Mouse (Mus musculus) embryo, embryonic 11.5 days (tissue): ENCODE measurements around the gene Gm37419.

Experiments
- DNase-seq: peaks from one replicate; pipeline ENCODE4 v3.0.0-alpha.2; 2012; ENCODE audit warnings: low read depth, low spot score

Gm37419 gene

GRCm38 (mm10) chr16:23979446-23979845 is 8.8 kb upstream of the Gm37419 start:
- DNase-seq, result no peak

DNA sequence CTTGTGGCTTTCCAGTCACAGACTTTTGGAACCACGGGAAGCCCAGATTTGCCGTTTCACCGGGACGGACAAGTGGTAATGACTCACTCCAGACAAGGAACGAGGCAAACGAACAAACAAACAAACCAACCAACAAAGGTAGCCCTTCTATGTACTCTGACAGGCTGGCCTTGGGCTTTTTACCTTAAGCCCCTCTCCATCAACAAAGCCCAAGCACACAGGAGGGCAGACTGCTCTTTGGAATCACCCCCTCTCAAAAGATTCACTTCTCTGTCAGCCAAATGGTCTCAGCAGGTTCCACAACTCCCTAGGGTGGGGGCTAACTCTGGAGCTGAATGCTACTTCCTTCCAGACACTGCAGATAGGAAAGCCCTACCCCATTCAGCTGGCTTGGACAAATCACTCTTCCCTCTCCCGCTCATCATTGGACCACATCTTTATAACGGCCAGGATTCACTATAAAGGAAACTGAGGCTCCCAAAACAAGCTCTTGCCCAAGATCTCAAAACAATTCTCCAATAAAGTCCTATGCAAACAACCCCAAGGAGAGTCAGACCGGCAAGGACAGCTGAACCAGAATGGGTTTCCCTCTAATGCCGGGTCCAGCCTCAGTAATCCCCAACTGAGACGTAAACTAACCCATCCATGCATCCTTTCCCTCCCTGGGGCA is 7.9 kb upstream of the Gm37419 start:
- no peak for DNase-seq

- no peak for DNase-seq
Measured at GRCm38 (mm10) chr16:23980991-23981720, 7.1 kb upstream of the Gm37419 start.

GRCm38 (mm10) chr16:23981925-23982851 is 6.1 kb upstream of the Gm37419 start:
- peak; percentile 78 for DNase-seq

DNA sequence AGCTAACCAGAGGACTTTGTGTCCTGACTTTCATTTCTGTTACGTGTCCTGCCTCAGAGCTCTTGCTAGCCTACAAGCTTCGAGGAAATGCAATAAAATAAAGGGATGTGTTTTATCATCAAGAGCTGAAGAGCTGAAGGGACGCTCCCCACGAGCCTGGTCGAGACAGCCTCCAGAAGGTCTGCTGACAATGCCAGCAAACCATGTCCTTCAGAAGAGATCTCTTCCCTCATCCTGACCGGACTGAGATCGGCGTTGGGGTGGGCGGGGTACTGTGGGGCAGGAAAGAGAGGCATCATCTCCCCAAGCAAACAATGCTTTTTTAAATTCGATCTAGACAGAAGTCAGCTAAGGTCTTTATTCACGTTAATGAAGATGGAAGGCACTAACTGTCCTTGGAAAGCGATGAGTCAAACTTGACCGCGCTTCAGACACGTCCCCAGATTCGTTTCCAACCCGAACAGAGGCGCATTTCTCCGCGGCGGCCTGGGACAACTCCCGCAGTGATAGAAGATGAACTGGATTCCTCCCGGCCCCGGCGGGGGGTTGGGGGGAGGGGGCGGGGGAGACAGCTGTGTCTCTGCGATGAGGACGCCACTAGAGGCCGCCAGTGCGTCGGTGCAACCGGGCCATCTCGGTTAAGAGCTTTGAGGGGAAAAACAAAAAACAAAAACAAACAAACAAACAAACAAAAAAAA is 5.2 kb upstream of the Gm37419 start:
- no peak for DNase-seq

- DNase-seq, result peak; percentile 82
Measured at GRCm38 (mm10) chr16:23984183-23984582, 4.1 kb upstream of the Gm37419 start.

- no peak for DNase-seq
Measured at GRCm38 (mm10) chr16:23984760-23985466, 3.4 kb upstream of the Gm37419 start.

GRCm38 (mm10) chr16:23985467-23985861 is 2.8 kb upstream of the Gm37419 start:
- DNase-seq, result no peak

DNA sequence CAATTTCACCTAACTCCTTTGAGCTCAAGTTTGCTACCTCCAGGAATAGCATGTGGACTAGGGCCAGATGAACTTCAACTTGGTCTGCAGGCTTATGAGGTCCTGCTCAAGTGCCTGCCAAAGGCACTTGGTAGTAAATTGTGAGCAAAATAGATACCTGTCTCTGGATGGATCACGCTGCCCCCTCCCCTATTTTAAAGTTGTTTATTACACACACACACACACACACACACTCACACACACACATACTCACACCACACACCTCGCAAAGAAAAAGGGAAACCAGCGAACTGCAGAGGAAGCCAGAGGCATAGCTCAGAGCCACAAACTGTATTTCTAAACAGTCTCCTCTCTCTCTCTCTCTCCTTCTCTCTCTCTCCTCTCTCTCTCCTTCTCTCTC is 2.1 kb upstream of the Gm37419 start:
- DNase-seq, result no peak

- DNase-seq, result no peak
Measured at GRCm38 (mm10) chr16:23986871-23987270, 1.4 kb upstream of the Gm37419 start.

- no peak for DNase-seq
Measured at GRCm38 (mm10) chr16:23987341-23988156, 733 bp upstream of the Gm37419 start.

DNA sequence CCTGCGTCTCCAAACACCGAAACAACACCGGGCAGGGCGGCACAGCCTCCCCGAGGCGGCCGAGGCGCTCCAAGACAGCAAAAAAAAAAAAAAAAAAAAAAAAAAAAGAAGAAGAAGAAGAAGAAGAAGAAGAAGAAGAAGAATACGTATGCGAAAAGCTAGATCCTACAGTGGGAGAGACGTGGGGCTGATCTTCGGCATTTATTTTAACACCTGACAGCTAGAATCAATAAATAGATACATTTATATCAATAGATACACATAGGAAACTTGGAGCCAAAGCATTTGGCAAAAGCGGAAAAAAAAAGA is 171 bp upstream of the Gm37419 start:
- no peak for DNase-seq

DNA sequence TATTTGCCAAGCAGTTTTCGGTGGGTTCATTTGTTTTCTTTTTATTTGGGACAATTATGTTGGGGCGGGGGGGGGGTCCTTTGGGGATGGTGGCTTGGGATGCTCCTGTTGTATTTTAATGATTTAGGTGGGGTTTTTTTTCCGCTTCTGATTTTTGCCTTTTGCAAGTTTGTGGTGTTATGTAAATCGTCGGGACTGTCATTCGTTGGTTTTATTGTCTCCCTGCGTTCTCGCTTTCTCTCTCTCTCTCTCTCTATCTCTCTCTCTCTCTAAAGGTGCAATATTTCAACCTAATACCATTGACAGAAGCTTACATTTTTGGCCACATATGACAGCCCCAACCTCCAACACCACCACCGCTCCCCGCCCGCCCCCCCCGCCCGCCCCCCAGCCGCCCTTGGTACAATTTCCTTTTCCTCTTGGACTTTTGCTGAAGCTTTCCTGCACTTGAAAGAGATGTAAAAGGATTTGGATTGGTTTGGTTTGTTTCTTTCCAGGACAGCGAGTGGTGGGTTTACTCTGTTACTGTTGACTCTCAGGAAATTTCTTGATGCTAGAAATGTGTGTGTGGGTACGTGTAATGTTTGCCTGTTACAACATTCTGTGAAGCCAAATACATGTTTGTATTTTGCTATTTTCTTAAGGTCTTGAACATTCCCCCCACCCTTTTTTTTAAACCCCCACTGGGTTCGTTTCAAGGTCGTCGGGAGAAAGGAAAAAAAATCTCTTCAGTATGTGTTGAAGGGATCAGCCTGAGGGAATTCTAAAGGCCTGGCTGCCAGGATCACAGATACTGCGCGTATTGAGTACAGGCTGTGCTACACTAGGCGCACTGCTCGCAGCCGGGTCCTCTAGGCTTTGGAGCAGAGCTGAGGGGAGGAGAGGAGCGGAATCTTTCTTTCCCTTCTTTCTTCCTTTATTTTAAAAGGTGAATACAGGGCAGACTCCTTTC is 1.2 kb downstream of the Gm37419 start:
- no peak for DNase-seq

- DNase-seq, result no peak
Measured at GRCm38 (mm10) chr16:23990161-23990970, 2.1 kb downstream of the Gm37419 start.

- peak; percentile 61 for DNase-seq
Measured at GRCm38 (mm10) chr16:23991170-23991569, 2.9 kb downstream of the Gm37419 start.

DNA sequence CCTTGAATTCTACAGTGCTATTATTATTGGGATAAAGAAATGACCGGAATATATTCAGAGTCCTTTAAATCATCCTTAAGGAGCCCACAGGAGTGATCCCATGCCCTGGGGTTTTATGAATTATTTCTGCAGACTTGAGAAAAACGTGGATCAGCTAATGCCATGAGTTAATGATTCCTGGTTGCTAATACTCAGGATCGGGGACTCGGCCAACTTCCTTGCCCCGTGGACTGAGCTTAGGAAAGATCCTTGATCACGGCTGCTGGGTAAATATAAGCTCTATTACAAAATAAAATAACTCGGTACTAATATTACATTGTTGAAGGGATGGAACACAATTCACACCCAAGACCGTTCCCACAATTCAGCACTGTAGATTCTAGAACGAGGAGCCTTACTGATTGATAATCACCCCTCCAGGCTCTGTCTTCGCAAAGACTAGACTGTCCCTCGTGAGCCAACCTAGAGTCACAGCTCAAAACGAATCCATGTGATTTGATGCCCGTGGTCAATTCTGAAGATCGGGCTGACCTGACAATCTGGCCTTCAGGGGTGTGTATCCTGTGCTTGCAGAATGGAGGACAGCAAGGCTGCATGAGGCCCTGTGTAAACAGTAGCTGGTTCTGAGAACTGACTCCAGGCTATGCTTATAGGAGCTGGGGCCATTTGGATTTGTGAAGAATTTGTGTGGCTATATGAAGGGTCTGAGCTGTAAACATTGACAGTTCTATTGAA is 3.7 kb downstream of the Gm37419 start:
- DNase-seq, result no peak
